Mouse (Mus musculus) CD4-positive naive resting alpha-beta T cell, adult 57 days (primary cell): ENCODE measurements around the gene Fundc2. TPM values are rescaled to one million over a fixed set of nuclear protein-coding genes. Genes with fewer than 3 reads are reported as not detected.

ENCODE experiments used
- total RNA-seq: library from RNA; stranded (reverse); gene quantifications from one replicate; pipeline ENCODE4 v1.2.4, GENCODE M21; 2023

The Fundc2 gene
- total RNA-seq, result 21.6 TPM

DNA sequence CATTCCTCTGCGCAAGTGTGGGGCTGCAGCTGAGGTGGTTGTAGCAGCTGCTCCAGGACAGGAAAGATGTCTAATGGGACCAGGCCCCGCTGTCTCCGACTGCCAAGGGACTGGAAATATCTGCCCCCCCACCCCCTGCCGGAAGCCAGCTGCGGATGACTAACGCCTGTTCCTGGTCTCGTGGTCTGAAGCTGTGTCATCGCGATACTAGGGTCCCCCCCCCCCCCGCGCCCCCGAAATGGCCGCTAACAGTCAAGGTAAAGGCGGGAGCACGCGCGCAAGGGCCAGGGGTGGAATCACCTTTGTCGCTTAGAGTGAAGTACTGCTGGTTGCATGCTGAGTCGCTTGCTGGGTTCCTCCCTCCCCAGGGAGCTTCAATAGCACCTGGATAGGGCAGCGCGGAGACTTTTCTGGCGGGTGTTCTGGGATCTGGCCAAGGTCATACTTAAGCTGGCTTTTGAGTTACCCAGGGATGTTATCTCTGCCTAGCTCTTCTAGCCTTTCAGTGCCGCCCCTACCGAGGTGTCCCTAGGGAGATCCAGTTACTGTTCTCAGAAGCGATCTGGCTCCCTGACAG is at the start of gene Fundc2, which contains the start of gene F8:
TSS of gene Fundc2 (plus strand) at position 205 of the 577 bp plus-strand sequence.
TSS of gene F8 (minus strand) at position 421 of the 577 bp plus-strand sequence.

DNA sequence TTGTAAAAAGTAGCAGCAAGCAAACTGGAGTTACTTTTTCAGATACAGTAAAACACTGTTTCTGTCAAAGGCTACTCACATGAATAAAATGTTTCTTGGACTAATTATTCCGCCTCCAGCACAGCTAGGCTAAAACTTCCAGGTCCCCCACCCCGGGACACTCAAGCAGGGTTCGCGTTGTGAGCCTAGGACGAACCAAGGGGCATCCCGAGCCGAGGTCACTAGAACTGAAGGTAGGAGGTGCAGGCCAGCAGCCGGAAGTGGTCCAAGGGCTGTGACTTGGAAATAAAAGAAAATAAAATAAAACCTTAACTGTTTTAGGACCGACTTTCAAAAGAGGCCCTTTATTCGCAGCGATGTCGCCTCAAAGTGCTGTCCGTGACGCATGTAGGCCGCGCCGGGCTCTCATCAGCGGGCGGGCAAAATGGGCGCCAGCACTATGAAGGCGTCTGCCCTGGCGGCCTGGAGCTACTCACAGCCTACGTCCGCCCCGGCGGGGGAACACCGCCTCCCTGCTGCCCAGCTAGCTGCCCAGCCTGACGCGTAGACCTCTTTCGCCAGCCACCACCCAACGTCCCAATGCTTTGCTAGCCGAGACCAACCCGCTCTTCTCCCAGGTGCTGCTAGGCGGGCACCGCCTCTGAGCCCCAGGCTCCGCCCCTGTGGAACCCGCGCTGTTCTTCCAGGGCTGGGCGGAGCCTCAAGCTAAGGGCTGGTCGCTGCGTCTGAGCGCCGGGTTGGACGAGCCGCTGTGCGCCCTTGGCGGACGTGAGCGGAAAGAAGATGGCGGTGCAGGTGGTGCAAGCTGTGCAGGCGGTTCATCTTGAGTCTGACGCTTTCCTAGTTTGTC is 34.0 kb downstream of the Fundc2 start, which contains the start of the genes Cmc4, Mtcp1 and Brcc3:
TSS of gene Cmc4 (minus strand) at position 649 of the 850 bp plus-strand sequence.
TSS of gene Mtcp1 (minus strand) at position 653 of the 850 bp plus-strand sequence.
TSS of gene Brcc3 (plus strand) at position 693 of the 850 bp plus-strand sequence.

Other genes starting within 250 kb of the Fundc2 start
- gene Smim9, start 218.6 kb upstream of the Fundc2 start, total RNA-seq, result not detected
- gene F8, start 216 bp downstream of the Fundc2 start, total RNA-seq, result 0.12 TPM
- gene Cmc4, start 34.2 kb downstream of the Fundc2 start, total RNA-seq, result 10.5 TPM
- gene Mtcp1, start 34.2 kb downstream of the Fundc2 start, total RNA-seq, result 10.2 TPM
- 27.0 TPM for gene Brcc3, start 34.2 kb downstream of the Fundc2 start, total RNA-seq
- gene Vbp1, start 131.9 kb downstream of the Fundc2 start, total RNA-seq, result 65.3 TPM
- gene Rab39b, start 195.8 kb downstream of the Fundc2 start, total RNA-seq, result not detected